Mouse (Mus musculus) right cerebral cortex, adult 18-20 months (tissue): ENCODE data around the gene Hivep2.

Source experiments
- DNase-seq: peaks from one replicate; pipeline ENCODE4 v3.0.0; 2022; ENCODE audit warnings: mixed read lengths

Gene Hivep2

DNA sequence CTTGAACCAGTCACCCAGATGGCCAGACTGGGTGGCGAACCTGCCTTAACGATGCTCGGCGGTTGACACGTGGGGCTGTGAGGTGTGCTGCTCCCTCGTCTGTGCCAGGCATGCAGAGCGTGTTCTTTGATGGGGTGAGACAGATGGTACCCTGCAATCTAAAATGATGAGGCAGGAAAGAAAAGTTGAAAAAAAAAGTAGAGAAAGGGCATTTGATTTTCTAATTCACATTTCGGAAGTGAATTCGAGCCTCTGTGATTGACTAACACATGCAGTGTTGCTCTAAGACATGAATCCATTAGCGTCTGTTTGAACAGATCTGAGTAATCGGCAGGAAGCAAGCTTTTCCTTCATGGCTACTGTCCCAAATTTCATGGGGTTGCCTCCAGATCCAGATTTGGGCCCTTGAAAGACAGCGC, 119.4 kb downstream of the Hivep2 start:
- no peak for DNase-seq

DNA sequence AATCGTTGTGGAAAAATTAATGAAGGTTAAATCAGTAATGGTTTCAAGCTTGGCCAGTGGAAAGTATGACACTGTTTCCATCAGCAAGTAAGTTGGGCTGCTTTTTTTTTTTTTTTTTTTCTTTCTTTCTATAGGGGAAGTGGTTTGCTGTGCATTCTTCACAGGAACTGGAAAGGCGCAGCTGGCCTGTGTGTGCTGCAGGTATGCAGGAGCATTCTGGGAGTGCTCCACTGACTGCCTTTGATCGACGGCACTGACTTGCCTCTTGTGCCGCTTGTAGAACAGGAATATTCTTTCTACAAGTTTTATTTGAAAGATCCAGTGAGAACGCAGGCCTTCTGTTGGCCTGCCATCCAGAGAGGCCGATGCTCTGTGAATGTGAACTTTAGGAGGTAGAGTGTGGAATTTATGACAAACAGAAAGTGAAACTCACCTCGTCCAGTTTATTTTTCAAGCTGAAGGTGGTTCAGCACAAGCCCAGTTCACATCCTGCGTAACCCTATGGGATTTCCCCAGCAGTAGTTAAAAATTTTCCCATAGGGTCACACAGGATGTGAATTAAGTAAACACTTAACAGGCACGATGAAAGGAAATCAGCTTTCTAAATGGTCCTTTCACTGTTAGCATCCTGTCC, 120.1 kb downstream of the Hivep2 start:
- DNase-seq, result no peak

DNA sequence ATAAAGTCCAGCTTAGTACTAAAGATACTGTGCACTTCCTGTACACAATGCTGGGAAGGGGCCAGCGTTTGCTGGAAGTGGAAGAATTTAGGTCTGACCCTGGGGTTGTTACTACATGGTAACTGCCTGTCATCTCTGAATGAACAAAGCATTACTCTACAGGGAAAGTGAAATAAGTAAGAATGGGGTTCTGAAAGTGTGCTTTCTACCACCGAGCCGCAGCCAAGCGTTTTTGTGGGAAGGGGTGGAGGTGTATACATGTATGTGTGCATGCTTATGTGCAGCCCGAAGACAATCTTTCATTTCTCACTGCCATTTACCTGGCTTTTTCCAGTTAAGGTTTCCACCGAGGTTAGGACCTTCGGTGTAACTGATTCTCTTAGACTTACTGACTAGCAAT, 121.4 kb downstream of the Hivep2 start:
- no peak for DNase-seq

DNA sequence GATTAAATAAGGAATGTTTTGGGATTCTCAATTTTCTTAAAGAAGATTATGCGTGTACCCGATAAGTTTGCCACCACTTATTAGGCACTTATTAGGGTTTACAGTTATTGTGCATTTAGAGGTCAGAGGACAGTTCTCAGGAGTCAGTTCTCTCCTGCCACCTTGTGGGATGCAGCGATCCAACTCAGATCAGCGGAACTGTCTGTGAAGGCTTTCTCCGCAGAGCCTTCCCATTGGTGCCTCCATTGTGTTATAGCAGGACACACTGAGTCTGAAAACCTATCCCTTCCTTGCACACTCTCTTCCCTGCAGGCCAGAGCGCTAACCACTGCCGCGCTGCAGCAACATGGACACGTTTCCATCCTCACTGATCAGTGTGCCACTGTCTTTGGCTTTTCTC, 123.6 kb downstream of the Hivep2 start:
- no peak for DNase-seq

DNA sequence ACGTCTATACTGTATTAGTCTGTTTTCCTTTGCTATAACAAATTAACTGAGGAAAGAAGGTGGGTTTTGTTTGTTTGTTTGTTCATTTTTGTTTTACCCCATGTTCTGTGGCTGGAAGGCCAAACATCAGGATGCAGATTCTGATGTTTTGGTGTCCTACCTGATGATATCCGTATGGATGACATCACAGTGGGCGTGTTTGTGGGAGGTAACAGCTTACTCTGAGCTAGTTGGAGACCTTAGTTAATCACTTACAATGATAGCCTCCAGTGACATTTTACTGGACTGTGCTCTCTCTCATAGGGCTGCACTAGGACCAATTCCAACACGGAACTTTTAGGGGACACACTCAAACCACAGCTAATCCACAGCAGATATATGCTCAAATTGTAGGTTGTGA, 128.2 kb downstream of the Hivep2 start:
- DNase-seq, result no peak

DNA sequence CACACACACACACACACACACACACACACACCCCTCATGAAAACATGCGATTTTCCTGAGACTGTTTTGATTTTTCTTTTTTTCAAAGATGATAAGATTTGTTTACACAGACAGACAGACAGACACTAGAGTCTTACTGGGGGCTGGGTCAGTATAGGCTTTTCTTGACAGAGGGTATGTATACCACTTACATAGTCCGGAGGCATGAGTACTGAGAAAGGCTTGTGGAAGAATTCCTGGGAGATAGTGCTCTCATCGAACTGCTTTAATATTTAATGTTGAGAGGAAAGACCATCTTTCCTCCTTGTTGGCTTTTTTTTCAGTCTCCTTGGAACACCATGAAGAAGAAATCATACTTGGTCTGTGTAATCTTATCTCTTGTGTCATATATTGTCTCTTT, 130.2 kb downstream of the Hivep2 start:
- DNase-seq, result no peak

DNA sequence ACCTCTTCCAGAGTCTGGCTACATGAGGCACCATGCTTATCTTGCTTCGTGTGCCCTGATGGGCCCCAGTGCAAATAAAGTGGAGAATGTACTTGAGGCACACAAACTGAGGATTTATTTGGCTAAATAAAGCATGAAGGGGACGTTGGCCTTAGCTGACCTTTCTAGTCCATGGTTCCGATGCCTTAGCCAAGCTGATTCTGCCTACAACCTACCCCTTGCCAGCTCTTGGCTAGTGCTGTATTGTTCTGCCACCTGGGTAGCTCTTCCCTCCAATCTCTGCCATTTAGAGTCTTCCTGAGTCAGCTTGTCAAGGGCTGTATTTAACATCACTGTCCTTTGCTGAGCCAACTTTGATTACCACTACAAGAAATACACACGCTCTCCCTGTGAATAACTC, 133.3 kb downstream of the Hivep2 start:
- DNase-seq, result no peak

DNA sequence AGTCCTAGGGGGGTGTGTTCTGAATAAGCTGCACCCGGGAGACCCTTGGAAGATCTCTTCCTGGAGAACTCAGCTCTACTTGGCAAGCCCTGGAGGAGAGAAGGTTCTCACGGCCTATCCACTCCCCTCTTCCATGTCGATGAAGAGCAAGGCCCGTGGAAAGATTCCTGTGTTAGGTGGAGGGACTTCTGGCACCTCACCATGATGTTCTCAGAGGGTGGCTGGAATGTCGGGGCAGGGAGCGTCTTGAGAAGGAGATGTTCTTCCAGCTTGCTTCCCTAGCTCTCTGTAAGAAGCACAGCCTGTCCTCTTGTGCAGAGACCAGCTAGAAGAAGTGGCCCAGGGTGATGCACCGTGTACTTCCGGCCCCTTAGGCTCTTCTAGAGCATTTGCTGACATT, 134.2 kb downstream of the Hivep2 start:
- no peak for DNase-seq

DNA sequence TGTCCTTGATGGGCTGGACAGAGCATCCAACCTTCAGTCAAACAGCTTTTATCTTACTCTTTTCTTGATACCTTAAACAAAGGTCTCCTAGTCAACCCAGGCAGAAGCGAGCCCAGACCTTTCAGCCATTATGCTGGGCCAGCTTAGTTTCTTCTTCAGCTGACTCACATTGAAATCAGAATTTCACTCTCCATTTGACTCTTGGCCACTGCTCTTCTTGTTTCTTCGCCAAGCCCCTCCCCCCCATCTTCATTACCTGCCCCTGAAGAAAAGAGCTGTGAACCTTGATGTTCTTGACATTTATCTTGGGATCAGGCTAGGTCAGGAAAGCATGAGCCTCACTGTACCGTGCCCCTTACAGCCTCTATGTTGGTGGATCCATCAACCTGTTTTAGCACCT, 135.0 kb downstream of the Hivep2 start:
- DNase-seq, result no peak

DNA sequence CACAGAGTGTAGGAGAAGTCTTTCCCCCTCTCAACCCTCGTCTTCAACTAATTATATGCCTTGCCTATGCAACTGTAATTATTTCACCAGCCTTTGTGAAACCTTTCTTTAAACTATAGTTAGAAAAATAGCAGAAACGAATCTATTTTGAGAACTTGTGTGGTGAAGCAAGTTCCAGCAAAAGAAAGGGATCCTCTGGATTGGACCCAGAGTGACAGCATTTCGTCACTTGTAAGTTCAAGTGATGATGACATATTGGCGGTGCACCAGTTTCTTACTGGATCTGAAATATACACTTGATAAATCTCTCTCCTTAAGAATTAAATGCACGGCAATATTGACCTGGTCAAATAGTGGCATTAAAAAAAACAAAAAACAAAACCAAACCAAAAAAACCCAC, 136.1 kb downstream of the Hivep2 start:
- DNase-seq, result no peak

DNA sequence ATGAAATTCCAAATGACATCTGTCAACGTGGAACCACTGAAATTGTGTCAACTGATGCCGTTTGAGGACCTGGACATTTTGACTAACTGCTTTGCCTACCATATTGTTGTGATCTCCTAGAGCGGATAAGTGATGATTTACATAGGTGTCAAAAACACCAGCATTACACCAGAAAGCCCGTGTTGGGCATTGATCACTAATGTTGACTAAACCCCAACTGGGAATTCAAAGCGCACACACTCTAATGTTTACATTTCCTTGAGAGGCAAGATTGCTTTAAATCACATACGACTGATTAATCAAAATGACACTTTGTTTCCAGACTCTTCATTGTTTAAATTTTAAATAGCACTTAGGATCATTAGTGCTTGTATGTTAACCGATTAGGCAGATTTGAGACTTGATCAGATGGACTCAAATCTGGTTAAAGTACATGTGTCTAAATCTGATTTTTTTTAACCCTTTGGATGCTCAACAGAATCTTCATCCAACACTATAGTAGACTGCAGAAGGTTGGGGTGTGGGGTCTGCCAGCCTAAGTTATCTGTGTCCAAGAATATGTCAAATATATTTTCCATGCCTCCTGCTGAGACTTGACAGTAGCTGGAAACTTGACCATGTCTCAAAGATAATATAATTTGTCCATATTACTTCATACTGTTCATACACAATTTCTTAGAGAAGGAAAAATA, 142.3 kb downstream of the Hivep2 start:
- DNase-seq, result no peak

DNA sequence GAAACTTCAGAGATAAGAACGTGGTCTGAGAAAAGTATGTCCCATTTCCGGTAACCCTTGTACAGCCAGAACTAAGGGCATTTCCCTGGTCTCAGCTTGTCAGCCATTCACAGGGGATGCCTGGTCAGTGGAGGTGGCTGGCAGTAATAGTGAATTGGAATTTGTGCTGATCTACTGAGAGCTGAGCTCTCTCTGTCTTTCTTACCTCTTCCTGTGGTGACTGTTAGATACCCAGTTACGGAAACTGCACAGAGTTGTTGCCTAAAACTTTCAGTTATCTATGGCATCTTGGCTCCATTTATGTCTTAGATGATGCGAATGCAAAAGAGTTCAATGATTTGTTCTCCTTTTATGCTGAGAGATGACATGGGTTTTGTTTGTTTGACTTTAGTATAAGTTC, 150.0 kb downstream of the Hivep2 start:
- DNase-seq, result no peak

DNA sequence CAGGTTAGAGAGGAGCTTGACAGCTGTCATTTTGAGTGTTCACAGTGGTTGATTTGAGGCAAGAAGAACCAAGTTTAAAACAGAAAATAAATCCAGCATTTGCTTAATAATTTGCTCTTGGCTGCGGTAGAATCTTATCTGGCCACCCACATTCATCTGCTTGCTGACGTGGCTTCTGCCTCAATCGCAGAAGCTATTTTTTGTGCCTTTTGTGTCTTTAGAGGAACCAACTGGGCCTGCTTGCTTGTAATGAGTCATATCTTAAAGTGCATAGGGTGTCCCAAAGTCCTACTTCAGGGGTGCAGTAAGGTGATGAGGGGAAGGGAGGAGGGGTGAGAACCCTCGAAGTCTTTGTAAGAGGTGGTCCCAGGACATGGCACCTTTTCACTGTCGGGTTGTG, 151.1 kb downstream of the Hivep2 start:
- DNase-seq, result peak; percentile 70

DNA sequence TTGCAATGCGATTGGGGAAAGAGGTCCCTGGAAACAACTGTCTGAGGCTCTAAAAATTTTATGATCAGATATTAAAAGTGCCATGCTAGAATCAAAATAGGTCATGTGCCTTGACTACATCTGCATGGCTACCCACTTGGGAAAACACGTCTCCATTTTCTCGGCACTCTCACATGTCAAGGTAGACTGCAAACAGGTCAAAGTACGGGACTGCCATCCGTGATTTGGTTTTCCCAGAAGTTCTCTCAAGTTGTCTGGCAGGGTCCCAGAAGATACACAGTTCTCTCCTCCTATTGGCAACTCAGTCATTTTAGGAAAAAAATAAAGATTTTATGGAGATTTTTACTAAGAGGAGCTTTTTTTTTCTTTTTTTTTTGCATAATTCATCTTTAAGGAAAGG, 153.3 kb downstream of the Hivep2 start:
- no peak for DNase-seq

DNA sequence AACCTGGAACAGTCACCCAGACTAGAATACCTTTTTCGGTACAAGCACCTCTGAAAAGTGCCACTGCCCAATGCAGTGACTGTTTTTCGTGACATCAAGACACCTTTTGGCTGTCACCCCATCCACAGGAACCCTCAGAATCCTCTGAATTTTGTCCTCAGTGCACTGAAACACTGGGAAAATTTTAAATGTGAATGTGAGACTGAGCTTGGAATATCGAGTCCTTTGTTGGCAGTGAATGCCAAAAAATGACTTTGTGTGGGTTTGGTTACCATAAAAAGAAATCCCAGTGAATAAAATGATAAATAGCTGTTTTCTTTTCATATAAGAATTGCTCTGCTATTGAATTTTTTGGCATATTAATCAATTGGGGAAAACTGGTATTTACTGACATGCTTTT, 154.6 kb downstream of the Hivep2 start:
- DNase-seq, result no peak

DNA sequence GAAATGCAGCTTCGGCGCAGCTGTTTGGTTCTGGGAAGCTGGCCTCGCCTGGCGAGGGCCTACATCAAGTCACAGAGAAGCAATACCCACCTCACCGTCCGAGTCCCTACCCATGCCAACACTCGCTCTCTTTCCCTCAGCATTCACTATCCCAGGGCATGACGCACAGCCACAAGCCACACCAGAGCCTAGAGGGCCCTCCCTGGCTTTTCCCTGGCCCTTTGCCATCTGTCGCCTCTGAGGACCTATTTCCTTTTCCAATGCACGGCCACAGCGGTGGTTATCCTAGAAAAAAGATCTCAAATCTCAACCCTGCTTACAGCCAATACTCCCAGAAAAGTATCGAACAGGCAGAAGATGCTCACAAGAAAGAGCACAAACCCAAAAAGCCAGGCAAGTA, 162.0 kb downstream of the Hivep2 start:
- DNase-seq, result no peak

DNA sequence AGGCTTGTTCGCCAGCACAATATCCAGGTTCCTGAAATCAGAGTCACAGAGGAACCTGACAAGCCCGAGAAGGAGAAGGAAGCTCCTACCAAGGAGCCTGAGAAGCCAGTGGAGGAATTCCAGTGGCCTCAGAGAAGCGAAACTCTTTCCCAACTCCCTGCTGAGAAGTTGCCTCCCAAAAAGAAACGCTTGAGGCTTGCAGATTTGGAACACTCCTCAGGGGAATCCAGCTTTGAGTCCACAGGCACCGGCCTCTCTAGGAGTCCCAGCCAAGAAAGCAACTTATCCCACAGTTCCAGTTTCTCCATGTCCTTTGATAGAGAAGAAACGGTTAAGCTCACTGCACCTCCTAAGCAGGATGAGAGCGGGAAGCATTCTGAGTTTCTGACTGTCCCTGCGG, 164.4 kb downstream of the Hivep2 start:
- DNase-seq, result no peak

DNA sequence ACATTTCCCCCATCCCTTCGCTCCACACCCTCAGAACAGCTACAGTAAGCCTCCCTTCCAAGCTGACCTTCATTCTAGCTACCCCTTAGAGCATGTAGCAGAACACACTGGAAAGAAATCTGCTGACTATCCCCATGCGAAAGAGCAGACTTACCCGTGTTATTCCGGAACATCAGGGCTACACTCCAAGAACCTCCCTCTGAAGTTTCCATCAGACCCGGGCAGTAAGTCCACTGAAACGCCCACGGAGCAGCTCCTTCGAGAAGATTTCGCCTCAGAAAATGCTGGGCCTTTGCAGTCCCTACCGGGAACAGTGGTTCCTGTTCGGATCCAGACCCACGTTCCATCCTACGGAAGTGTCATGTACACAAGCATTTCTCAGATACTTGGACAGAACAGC, 165.4 kb downstream of the Hivep2 start:
- DNase-seq, result peak; percentile 60

DNA sequence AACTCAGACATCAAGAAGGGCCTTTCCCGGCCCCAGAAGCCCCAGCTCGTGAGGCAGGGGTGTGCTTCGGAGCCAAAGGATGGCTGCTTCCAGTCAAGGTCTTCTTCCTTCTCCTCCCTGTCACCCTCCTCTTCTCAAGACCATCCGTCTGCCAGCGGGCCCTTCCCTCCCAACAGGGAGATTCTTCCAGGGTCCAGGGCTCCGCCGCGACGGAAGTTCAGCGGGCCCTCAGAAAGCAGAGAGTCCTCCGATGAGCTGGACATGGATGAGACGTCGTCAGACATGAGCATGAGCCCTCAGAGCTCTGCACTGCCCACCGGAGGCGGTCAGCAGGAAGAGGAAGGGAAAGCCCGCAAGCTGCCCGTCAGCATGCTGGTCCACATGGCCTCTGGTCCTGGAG, 166.2 kb downstream of the Hivep2 start:
- no peak for DNase-seq

DNA sequence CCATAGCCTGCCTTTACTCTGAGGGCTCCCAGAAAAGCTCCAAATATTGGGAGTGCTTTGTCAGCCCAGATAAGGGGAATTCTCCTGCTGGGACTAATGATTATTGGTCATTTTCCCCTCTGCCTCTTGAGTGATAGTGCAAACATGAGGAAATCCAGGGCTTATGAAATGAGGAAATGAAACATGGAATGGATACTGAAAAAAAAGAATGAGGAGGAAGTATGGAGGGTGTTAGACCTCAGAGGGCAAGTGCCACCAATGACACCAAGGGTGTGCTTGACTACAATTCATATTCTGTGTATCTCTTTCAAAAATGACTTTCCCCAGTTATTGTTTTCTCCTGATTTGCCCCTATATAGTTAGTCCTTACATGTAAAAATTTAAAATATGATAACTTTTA, 167.1 kb downstream of the Hivep2 start:
- DNase-seq, result no peak

DNA sequence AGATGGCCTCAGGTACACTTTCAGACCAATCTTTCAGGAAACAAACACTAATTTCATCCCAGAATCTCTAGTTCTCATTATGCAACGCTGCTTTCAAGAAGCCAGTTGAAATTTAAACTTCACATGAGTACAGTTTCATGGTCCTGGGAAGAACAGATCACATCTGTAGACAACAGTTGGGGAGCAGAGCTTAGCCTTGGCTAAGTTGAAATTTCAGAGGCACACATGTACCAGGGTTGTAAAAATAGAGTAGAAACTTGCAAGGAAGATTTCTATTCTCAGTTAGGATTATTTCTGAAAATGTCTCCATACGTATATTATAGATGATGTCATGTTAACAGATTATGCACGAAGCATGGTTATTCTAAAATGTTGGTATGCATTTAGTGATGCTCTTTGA, 172.8 kb downstream of the Hivep2 start:
- no peak for DNase-seq

DNA sequence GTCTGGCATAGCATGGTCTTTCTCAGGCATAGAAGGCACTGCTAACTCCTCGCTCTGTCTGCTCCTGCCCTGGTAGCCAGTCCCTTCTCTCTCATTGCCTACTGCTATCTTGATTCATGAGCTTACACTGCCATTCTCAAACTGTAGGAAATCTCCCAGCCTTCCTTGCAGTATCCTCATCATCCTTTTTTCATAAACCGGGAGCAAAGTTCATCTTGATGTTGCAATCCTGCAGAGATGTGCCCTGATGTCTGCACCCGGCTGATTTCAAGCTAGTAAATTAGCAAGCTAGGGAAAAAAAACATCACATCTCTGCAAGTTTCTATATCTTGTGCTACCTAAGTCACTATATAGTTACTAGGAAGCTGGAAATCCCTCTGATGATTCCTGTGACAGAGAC, 179.0 kb downstream of the Hivep2 start:
- no peak for DNase-seq

DNA sequence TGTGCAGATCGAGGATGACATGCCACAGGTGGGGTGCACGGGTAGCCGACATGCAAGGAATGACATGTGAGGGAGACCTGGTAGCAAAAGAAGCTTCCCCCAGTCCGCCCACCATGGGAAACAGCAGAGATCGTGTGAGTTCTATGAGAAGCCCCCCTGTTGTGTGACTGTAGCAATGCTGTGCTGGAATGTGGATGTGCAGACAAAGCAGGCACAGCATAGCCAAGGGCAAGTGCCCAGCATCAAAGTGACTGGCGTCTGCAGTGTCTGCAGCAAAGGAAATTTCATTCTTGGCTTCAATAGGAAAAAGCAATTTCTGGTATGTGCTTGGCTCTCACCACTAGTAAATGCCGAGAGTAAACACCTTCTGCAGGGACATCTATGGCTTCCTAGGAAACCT, 199.0 kb downstream of the Hivep2 start:
- DNase-seq, result no peak

DNA sequence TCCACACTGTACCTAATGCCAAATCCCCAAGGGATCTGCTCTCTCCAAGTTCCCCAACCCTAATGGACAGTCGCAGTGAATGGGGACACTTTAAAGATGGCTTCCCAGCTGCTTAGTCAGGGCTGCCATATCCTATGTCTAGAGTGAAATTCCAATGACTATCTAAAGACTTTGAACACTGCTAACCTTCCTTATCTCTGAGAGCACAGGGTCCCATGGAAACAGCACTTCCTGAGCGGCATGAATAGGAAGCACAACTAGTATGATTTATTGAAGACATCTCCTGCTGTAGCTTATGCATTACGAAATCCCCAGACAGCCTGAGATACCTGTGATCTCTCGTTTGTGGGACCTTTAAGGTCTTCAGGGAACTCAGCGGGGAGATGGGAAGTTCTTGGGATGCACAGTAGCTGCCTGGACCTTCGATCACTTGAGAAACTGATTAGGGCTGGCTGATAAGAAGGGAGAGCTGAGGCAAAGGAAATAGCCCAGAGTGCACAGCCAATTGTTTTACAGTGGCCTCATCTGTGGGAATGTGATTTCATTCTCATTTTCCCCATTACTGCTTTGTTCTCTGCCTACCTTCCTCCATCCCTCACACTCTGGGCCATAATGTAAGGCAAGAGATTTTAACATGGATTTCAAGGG, 202.4 kb downstream of the Hivep2 start:
- no peak for DNase-seq
